Mouse (Mus musculus) liver, embryonic 14.5 days (tissue): ENCODE results near the gene Rps2.

ENCODE experiments used
- CTCF ChIP-seq: IDR thresholded peaks from 2 replicates; pipeline ENCODE4 v1.5.1; 2016; ENCODE audit warnings: antibody characterized with exemption, low read depth, control low read depth
- EP300 ChIP-seq: IDR thresholded peaks from 2 replicates; pipeline ENCODE4 v1.6.1; 2016; ENCODE audit warnings: antibody characterized with exemption, low read depth

DNA sequence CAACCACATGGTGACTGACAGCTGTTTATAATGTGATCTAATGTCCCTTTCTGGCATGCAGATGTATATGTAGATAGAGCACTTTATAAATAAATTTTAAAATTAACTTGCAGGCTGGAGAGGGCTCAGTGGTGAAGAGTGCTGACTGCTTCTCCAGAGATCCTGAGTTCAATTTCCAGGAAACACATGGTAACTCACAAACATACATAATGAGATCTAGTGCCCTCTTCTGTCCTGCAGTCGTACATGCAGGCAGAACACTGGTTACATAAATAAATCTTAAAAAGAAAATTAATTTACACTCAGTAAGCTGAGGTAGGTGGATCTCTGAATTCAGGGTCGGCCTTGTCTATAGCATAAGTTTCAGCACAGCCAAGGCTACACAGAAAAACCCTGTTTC, 9.3 kb upstream of the Rps2 start:
- TF ChIP-seq EP300 (no peak), CTCF (peak; percentile 58; the same call in 1 of the 2 replicates)
